Mouse (Mus musculus): ENCODE results near the gene Spred1. TPM values are rescaled to one million over a fixed set of nuclear protein-coding genes. Genes with fewer than 3 reads are reported as not detected.

The Spred1 gene
- polyA plus RNA-seq, 1 experiment from 2014 or later: 9.2 TPM

DNA sequence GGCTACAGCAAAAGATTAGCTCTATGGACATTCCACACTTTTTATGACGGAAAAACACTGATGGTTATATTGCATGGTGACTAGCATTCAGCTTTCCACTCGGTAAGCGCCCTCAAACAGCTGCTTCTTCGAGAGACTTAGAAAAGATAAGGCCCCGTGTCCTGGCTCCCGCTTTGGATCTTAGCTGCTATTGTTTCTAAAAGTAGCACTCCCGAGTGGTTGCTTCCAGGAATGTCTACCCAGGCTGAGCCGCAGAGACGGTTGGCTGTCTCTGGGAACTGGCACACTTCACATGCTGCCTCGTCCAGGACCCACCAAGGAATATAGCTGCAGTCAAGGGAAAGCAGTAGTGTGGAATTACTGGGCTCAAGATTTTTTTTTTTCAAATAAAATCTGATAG, 21.9 kb upstream of the Spred1 start:
- ATAC-seq (ENCODE audit: low FRiP score): no peak
- Histone ChIP-seq H3K9ac (no peak overlapping the region), H3K36me3 (no peaks in the 10 kb centered on the region), H3K4me1 (replicated peaks) (no peaks in the 10 kb centered on the region), H3K9me3 (no peaks in the 10 kb centered on the region), H3K4me3 (no peak overlapping the region), H3K27ac (no peak overlapping the region), H3K4me2 (no peak overlapping the region), H3K27me3 (no peaks in the 10 kb centered on the region)
- WGBS: 55% methylated on average over 10 of the region's 10 CpGs

DNA sequence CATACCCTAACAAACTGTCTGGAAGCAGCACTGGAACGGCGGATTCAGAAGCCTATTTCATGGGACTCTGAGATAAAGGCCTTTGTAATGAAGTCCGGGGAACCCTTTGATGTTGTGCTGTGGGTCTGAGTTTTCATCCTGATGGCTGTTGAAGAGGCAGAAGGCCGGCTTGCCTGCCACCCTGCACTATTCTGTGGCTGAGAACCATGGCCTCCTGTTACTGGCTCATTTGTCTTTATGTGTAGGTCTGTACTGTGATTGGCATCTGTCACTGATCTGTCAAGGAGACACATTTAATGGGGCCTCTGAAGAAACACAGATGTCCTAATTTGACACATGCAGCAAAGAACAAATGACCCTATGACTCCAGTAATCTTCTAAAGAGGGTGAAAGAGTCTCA, 17.7 kb upstream of the Spred1 start:
- Histone ChIP-seq H3K9ac (no peak overlapping the region), H3K9me3 (no peaks in the 10 kb centered on the region), H3K27ac (no peak overlapping the region), H3K27me3 (no peaks in the 10 kb centered on the region), H3K4me3 (no peak overlapping the region), H3K4me2 (no peak overlapping the region), H3K36me3 (no peaks in the 10 kb centered on the region), H3K4me1 (replicated peaks) (no peaks in the 10 kb centered on the region)
- 13% methylated on average over 4 of the region's 4 CpGs for WGBS
- no peak for ATAC-seq (ENCODE audit: low FRiP score)

DNA sequence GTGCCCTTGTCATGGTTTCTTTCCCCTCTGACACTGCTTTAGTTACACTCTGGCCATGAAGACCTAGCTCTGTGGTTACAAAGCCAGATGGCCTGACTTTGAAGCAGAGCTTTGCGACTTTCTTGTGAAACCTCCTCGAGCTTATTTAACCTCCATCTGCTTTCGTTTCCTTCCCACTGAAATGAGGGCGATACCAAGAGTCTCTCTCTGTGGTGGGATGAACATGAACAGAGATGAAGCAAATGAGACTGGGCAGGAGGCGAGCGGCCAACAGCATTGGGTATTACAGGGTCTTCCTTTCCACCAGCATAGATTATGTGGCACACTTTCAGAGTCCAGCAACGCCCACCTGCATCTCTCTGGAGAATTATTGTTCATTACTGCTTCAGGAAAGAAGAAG, 15.8 kb upstream of the Spred1 start:
- Histone ChIP-seq H3K4me2 (no peak overlapping the region), H3K9ac (no peak overlapping the region), H3K4me3 (no peak overlapping the region), H3K36me3 (no peaks in the 10 kb centered on the region), H3K4me1 (replicated peaks) (no peaks in the 10 kb centered on the region), H3K27me3 (no peaks in the 10 kb centered on the region), H3K27ac (no peak overlapping the region), H3K9me3 (no peaks in the 10 kb centered on the region)
- ATAC-seq (ENCODE audit: low FRiP score): no peak
- 80% methylated on average over 7 of the region's 7 CpGs for WGBS

DNA sequence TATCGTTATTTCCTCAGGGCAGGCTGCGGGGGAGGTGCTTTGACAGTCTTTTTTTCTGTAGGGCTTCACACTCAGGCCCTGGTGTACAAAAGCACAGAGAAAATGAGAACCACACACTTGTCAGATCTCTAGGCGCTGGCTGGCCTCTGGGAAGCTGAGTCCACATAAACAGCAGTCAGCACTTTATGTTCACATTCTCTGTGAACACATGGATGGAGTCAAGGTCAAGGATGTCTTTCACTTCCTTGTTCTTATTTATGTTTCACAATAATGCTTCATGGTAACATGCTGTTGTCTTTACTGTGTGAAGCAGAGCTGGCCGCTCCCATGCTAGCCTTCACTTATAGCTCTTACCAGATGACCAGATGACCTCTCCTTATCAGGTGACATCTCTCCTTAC, 13.1 kb upstream of the Spred1 start:
- no peak overlapping the region for H3K4me2 ChIP-seq
- H3K9me3 ChIP-seq: no peaks in the 10 kb centered on the region
- no peaks in the 10 kb centered on the region for H3K36me3 ChIP-seq
- no peak overlapping the region for H3K4me3 ChIP-seq
- WGBS: 56% methylated on average over 4 of the region's 4 CpGs
- H3K4me1 ChIP-seq (replicated peaks): no peaks in the 10 kb centered on the region
- H3K27ac ChIP-seq: no peak overlapping the region
- ATAC-seq (ENCODE audit: low FRiP score): no peak
- no peak overlapping the region for H3K9ac ChIP-seq
- no peaks in the 10 kb centered on the region for H3K27me3 ChIP-seq

DNA sequence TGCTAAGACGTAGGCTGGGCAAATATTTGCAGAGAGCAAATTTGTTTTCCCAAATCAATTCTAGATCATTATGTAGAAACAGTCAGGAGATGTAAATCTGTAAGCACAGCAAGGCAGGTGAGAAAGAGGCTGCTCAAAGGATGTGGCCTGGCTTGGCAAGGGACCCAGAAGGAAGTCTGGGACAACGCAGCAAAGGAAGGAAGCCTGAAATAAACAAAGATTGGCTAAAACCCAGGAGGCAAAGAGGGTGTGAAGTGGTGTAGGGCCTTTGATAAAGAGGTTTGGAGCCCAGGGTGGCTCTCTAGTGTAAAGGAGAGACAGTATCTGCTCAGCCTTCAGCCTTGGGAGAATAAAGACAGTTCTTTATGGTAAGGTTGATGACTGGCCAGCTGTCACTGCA, 11.9 kb upstream of the Spred1 start:
- H3K27me3 ChIP-seq: no peaks in the 10 kb centered on the region

DNA sequence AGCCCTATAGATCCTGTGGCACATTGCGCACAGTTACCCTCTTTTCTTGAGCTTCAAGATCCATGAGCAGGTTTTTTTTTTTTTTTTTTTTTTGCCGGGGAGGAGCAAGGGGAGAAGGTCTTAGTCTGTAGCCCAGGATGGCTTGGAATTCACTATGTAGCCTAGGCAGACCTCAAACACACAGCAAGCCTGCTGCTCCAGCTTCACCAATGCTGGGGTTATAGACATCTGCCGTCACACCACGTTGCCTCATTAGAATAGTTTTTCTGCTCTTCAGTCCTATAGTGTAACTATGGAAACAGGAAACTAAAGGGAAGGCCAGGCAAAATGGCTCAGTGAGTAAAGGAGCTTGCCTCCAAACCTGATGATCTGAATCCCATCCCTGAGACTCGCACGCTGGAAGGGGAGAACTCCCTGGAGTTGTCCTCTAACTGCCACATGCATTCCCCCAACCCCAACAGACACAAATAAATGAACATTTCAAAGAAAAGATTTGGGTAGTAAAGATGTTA, 10.8 kb upstream of the Spred1 start:
- Histone ChIP-seq H3K27ac (no peak overlapping the region), H3K4me1 (replicated peaks) (no peaks in the 10 kb centered on the region), H3K4me3 (no peak overlapping the region), H3K27me3 (no peaks in the 10 kb centered on the region), H3K4me2 (no peak overlapping the region), H3K36me3 (no peaks in the 10 kb centered on the region), H3K9me3 (no peaks in the 10 kb centered on the region), H3K9ac (no peak overlapping the region)
- 44% methylated on average over 6 of the region's 6 CpGs for WGBS
- ATAC-seq (ENCODE audit: low FRiP score): no peak

More for the DNA sequence above, 11.9 kb upstream of the Spred1 start:
- no peak overlapping the region for H3K4me3 ChIP-seq
- no peaks in the 10 kb centered on the region for H3K9me3 ChIP-seq
- no peaks in the 10 kb centered on the region for H3K4me1 ChIP-seq (replicated peaks)
- no peak overlapping the region for H3K27ac ChIP-seq
- no peak overlapping the region for H3K4me2 ChIP-seq
- H3K36me3 ChIP-seq: no peaks in the 10 kb centered on the region
- WGBS: 78% methylated on average over 2 of the region's 2 CpGs
- H3K9ac ChIP-seq: no peak overlapping the region
- ATAC-seq (ENCODE audit: low FRiP score): no peak

DNA sequence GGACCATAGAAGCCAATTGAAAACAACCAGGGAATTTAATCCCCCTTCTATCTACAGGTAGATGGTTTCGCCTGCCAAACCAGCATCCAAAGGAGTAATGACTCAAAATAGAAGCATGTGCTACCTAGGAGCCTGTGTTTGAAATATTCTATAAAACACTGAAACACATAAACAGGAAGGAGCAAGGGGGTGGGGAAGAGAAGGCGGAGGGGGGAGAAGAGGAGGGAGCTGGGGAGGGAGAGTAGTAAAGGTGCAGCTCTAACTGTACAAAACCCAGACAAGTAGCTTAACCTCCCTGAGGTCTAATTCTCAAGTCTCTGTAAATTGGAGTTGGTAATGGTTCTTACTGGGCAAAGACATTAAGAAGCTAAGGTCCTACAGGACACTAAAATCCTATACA, 7.9 kb upstream of the Spred1 start:
- no peaks in the 10 kb centered on the region for H3K4me1 ChIP-seq (replicated peaks)
- no peak overlapping the region for H3K4me3 ChIP-seq
- 93% methylated on average over 2 of the region's 2 CpGs for WGBS
- H3K27me3 ChIP-seq: no peaks in the 10 kb centered on the region
- no peak overlapping the region for H3K4me2 ChIP-seq
- no peak overlapping the region for H3K27ac ChIP-seq
- no peaks in the 10 kb centered on the region for H3K9me3 ChIP-seq
- H3K36me3 ChIP-seq: no peaks in the 10 kb centered on the region
- ATAC-seq (ENCODE audit: low FRiP score): no peak
- no peak overlapping the region for H3K9ac ChIP-seq

DNA sequence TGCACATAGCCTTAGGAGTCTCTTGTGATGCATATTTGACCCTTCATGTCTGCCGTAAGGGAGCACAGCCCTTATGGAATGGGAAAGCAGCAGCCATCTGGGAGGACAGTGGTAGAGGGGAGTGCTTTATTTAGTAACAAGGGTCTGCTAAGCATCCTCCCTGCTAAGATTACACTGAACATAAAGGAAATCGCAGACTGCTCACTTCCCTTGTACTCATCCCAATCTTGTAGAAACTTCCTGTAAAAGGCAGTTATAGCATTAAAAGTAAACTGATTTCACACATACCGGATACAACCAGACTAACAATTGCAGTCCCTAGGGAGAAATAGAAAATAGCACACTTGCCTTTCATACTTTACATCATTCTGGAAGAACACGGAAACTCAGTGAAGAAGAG, 7.4 kb upstream of the Spred1 start:
- H3K36me3 ChIP-seq: no peaks in the 10 kb centered on the region
- H3K27me3 ChIP-seq: no peaks in the 10 kb centered on the region
- H3K4me1 ChIP-seq (replicated peaks): no peaks in the 10 kb centered on the region
- H3K9me3 ChIP-seq: no peaks in the 10 kb centered on the region
- 67% methylated on average over 4 of the region's 4 CpGs for WGBS
- H3K9ac ChIP-seq: no peak overlapping the region
- no peak for ATAC-seq (ENCODE audit: low FRiP score)
- H3K27ac ChIP-seq: no peak overlapping the region
- H3K4me3 ChIP-seq: no peak overlapping the region
- H3K4me2 ChIP-seq: no peak overlapping the region

DNA sequence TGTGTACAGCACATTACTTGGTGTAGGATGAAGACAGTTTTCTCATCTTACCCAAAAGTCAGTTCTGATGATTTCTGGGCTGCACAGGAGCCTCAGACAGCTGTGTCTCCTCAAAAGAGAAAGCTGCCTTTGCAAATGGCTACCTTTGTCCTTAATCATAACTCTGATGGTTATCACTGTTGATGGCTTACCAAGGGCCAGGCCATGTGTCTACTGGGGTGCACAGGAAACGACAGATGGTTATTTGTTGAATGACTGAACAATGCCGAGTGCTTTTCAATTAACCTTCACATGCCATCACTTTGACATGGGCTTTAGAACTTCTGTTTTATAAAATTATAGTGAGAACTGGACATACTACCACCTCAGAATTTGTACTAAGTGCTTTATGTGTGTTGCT, 2.7 kb upstream of the Spred1 start:
- no peak overlapping the region for H3K9ac ChIP-seq
- 41% methylated on average over 2 of the region's 2 CpGs for WGBS
- no peak for ATAC-seq (ENCODE audit: low FRiP score)
- no peak overlapping the region for H3K27ac ChIP-seq
- no peak overlapping the region for H3K4me3 ChIP-seq
- no peak overlapping the region for H3K4me2 ChIP-seq
- H3K36me3 ChIP-seq: no peaks in the 10 kb centered on the region
- H3K9me3 ChIP-seq: no peaks in the 10 kb centered on the region
- H3K4me1 ChIP-seq (replicated peaks): peaks cover 13% of the 10 kb centered on the region
- no peaks in the 10 kb centered on the region for H3K27me3 ChIP-seq

DNA sequence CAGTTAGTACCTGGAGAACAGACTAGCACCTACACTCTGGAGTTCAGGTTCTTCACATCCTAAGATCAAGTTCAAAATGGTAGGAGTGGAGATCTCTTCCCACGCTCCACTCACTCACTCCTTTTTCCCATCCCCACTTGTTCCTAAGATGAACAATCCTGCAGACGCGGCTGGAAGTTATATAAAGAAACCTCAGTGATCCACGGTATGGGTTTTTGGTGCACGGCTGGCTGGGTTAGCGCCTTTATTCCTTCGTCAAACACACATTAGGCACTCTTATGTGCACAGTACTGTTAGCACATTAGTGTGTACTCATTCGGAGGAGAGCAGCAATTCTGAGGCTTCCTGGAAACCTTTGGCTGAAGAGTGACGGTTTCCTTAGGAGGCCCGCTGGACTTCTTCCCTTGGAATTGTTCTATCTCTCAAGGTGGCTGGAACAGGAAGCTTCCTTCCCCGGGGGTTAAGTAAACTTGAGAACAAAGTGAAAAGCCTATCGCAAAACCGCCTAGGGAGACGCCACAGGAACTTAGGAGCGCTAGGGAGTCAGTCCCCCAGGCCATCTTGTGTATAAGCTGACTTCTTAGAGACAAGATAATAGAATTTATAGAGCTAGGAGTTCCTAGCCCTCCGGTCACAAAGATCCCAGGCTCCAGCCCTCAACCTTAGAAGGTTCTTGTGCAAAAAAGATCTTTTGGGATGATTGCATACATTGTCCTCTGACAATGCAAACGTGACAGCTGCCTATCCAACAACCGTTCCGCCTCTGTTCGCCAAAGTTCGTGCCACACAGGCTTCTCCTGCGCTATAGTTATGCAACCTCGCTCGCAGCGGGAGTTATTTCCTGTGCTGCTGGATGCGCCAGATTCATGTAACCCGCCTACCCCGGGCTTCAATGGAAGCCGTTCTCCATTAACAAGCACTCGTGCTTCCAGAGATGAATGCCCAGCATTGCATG, 1.6 kb upstream of the Spred1 start:
- peak; percentile 32 for ATAC-seq (ENCODE audit: low FRiP score)
- H3K9ac ChIP-seq: peak overlapping the region; percentile 99
- H3K27ac ChIP-seq: peak overlapping the region; percentile 99
- no peaks in the 10 kb centered on the region for H3K36me3 ChIP-seq
- peak overlapping the region; percentile 72 for H3K4me2 ChIP-seq
- peak overlapping the region; percentile 89 for H3K4me3 ChIP-seq
- no peaks in the 10 kb centered on the region for H3K9me3 ChIP-seq
- H3K27me3 ChIP-seq: no peaks in the 10 kb centered on the region
- WGBS: 2% methylated on average over 30 of the region's 30 CpGs
- peaks cover 18% of the 10 kb centered on the region for H3K4me1 ChIP-seq (replicated peaks)

DNA sequence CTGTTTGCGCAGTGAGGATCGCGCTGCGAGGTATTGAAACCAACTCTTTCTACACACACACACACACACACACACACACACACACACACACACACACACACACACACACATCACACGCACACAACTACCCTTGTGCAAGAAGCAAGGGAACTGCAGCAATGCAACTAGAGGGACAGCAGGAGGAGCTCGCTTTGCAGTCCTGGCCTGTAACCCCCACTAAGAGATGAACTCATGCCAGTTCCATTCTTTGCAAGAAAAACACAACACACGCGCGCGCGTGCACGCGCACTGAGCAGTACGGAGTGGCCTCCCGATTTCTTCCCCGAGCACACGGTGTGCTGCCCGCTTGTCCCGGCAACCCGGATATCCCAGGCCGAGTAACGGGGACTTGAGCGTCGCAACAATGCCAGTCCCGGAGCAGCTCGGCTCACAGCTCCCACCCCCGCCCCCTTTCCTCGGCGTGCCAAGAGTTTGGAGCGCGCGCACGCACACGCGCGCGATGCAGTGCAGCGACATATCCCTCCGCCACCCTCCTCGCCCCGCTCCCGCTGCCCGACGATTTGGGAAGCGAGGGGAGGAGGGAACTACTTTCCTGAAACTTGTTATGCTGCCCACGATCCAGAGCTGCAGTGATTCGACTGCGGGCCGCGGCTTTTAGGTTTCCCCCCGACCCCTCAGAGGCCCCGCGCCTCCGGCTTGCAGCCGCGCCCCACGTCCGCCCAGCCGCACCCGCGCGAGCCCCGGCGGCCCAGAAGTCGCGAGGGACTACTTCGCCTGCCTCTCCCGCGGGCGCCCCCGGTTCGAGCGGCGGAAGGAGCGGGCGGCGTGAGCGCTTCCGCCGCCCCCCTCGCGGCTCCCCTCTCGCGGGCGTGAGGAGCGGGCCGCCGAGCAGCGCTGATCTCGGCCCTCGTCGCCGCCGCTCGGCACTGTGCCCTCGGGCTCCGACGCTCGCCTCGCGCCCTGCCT, 645 bp upstream of the Spred1 start:
- Histone ChIP-seq H3K27me3 (no peaks in the 10 kb centered on the region), H3K36me3 (no peaks in the 10 kb centered on the region), H3K9ac (peak overlapping the region; percentile 99), H3K4me2 (peak overlapping the region; percentile 72), H3K4me3 (peak overlapping the region; percentile 89), H3K4me1 (replicated peaks) (peaks cover 21% of the 10 kb centered on the region), H3K27ac (peak overlapping the region; percentile 99), H3K9me3 (no peaks in the 10 kb centered on the region)
- ATAC-seq (ENCODE audit: low FRiP score): peak; percentile 82
- WGBS: under 1% methylated on average over 82 of the region's 101 CpGs

DNA sequence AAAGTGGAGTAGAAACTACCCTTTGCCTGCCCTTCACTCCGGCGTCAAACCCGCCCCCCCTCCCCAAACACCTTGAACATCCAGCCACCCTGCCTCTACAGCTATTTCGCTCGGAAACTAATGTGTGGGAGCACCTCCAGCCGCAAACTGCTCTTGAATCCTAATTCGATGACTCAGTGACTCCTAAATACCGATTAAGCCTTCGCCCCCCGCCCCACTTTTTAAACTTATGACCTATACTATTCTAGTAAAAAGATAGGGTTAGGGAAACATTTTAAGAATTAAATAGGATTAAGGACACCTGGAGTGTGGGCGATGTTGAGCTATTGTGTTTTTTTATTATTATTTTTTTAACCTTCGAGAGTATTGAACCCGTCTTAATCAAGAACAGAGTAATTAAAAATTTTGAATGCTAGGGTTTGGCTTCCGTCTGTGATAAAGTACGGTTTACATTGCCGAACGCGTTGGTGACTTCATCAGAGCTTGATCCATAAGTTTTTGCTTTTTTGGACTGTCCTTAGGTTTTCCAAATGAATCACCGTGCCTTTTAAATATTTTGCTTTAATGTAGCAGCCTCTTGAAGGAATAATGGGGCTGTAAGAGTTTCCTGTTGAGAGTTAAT, 921 bp downstream of the Spred1 start:
- no peak for ATAC-seq (ENCODE audit: low FRiP score)
- Histone ChIP-seq H3K9me3 (no peaks in the 10 kb centered on the region), H3K36me3 (no peaks in the 10 kb centered on the region), H3K4me2 (peak overlapping the region; percentile 72), H3K27me3 (no peaks in the 10 kb centered on the region), H3K4me3 (peak overlapping the region; percentile 89), H3K4me1 (replicated peaks) (peaks cover 24% of the 10 kb centered on the region), H3K9ac (peak overlapping the region; percentile 99), H3K27ac (peak overlapping the region; percentile 99)
- WGBS: under 1% methylated on average over 19 of the region's 19 CpGs
